Mouse (Mus musculus) left cerebral cortex, postnatal 25 days (tissue): ENCODE data around the gene Nars2. TPM values are rescaled to one million over a fixed set of nuclear protein-coding genes. Genes with fewer than 3 reads are reported as not detected.

Experiments
- DNase-seq, 2 experiments: peaks; one replicate each; pipeline ENCODE4 v3.0.0; 2022; ENCODE audit warnings: low spot score in 2 of 2, mixed read lengths in 1 of 2
- intact Hi-C: fragments of 180-260 bp; cut with DNase I; formaldehyde crosslinking; loops from one replicate; pipeline ENCODE4 v1.15.1; 2025
- total RNA-seq, 2 experiments: library from RNA; stranded (reverse); gene quantifications; 2 replicates each; pipeline ENCODE4 v1.2.3; 2021

Gene Nars2
- total RNA-seq, 2 experiments from 2014 or later: 17.4 to 18.3 TPM

- intact Hi-C loops: loop anchor here (1.0 kb wide), 1 partner anchor 17 kb away; no protein-coding TSS in a partner anchor
- DNase-seq: no peak
Observed at GRCm38 (mm10) chr7:97108119-97108518, 156.8 kb downstream of the Nars2 start.

Other genes starting within 250 kb of the Nars2 start
- gene Gab2, start 130.1 kb downstream of the Nars2 start, total RNA-seq: 10 to 100 TPM; 12.4 to 14.0 TPM